Mouse (Mus musculus) naive thymus-derived CD4-positive, alpha-beta T cell, adult 2 months (primary cell): Measurements from ENCODE around the gene Sv2b.

Source experiments
- DNase-seq: peaks from one replicate; pipeline ENCODE4 v3.0.0-alpha.2; 2011; ENCODE audit warnings: low read depth

Gene Sv2b

GRCm38 (mm10) chr7:75085473-75085872, 223.6 kb downstream of the Sv2b start:
- no peak for DNase-seq

GRCm38 (mm10) chr7:75080163-75080562, 228.9 kb downstream of the Sv2b start:
- DNase-seq = no peak

- no peak for DNase-seq
Measured at GRCm38 (mm10) chr7:75077560-75078208, 231.4 kb downstream of the Sv2b start.
